ENCODE assay signal across 21 mouse cellular contexts in the genomic region with DNA sequence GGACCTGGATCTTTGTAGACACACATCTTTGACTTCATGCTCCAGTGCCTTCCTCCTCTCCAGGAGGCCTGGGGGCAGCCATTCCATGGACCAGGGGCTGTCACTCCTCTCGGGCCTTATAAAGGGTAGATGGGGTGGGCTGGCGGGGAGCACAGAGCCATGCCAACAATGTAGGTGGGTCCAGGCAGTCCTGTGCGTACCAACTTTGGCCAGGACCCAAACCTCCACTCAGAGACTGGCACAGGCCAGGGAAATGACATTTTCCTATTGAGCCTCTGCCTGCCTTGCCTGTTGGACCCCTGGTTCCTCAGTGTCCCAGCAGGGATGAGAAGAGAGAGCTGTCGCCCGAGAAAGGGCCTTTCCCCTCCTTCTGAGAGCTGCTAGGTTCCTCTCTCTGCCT. TPM values are rescaled to one million over a fixed set of nuclear protein-coding genes. Genes with fewer than 3 reads are reported as not detected.
"Had no signal": no experiment of that assay in that cellular context is flagged by ENCODE, and none has a peak within 500 bp of the region (broad histone marks: within the 10 kb centered on the region; RNA-seq: fewer than 3 reads in every experiment).

No protein-coding gene starts in this region.

- H3K4me3 ChIP-seq: heart, adult 2 months; heart, embryonic 13.5 days; heart, embryonic 15.5 days; kidney, embryonic 15.5 days; limb, embryonic 12.5 days had no signal

- H3K27me3 ChIP-seq: heart, embryonic 15.5 days had no signal

- H3K9me3 ChIP-seq: heart, embryonic 13.5 days; heart, embryonic 15.5 days; kidney, embryonic 15.5 days; limb, embryonic 12.5 days had no signal

- H3K4me1 ChIP-seq: heart, embryonic 15.5 days; kidney, embryonic 15.5 days had no signal

- H3K4me2 ChIP-seq: heart, embryonic 11.5 days; heart, embryonic 13.5 days; heart, embryonic 15.5 days; hindbrain, embryonic 14.5 days; kidney, embryonic 15.5 days; limb, embryonic 12.5 days; liver, embryonic 11.5 days had no signal

- ATAC-seq: hindbrain, postnatal 0 days; intestine, embryonic 16.5 days had no signal

- H3K36me3 ChIP-seq: heart, embryonic 13.5 days; heart, embryonic 15.5 days; kidney, embryonic 15.5 days; limb, embryonic 12.5 days had no signal

- H3K9ac ChIP-seq: heart, embryonic 13.5 days; heart, embryonic 15.5 days; hindbrain, embryonic 14.5 days; kidney, embryonic 15.5 days; limb, embryonic 12.5 days; liver, embryonic 14.5 days had no signal

- DNase-seq: kidney, adult 11 months; kidney, adult 2 months; kidney, adult 9 months; kidney, postnatal 14 days; layer of hippocampus, adult 9-11 months; layer of hippocampus, postnatal 36 days; left cerebral cortex, postnatal 4 days; liver had no signal

- H3K27ac ChIP-seq: heart, adult 2 months; heart, embryonic 13.5 days; heart, embryonic 15.5 days; hindbrain, embryonic 14.5 days; hindbrain, postnatal 0 days; kidney, embryonic 15.5 days; kidney, postnatal 0 days; limb, embryonic 12.5 days; liver, embryonic 14.5 days had no signal

RNA-seq across cellular contexts. Expression of a gene that starts 14.8 kb away (rescaled TPM):
- polyA plus RNA-seq: intestine, embryonic 14.5 days had no signal
